Mouse (Mus musculus): ENCODE data around the gene Meiob. TPM values are rescaled to one million over a fixed set of nuclear protein-coding genes. Genes with fewer than 3 reads are reported as not detected.
A peak's percentile ranks its signal among the peaks of the same experiment; 100 is the strongest.

Gene Meiob
- total RNA-seq, 1 experiment = 0.13 TPM

- no peak for DNase-seq (ENCODE audit: low read depth, low spot score)
- H3K9ac ChIP-seq (ENCODE audit: insufficient read depth, low read depth, low read length, poor library complexity, severe bottlenecking) = no peak overlapping the region; the same call in 1 of the 2 replicates
- H3K27ac ChIP-seq (ENCODE audit: insufficient read depth, low read depth, low read length, poor library complexity, severe bottlenecking) = peak overlapping the region; percentile 69; the same call in 1 of the 2 replicates
- peaks cover 8 to 19% of the 10 kb centered on the region in 2 experiments; a peak in 3 of 4 replicates for H3K4me1 ChIP-seq (ENCODE audit: control insufficient read depth in 2 of 2, insufficient read depth in 2 of 2, low read length in 2 of 2, poor library complexity in 1 of 2)
- no peaks in the 10 kb centered on the region for H3K36me3 ChIP-seq (ENCODE audit: control insufficient read depth, insufficient read depth, low read length, poor library complexity, severe bottlenecking)
- TF ChIP-seq ZNF384 (IDR thresholded peaks at IDR 0.05; ENCODE audit: low read depth, low read length) (no peak), CHD2 (IDR thresholded peaks at IDR 0.05; ENCODE audit: low read depth, low read length) (peak; percentile 78), ZC3H11A (IDR thresholded peaks at IDR 0.05; ENCODE audit: borderline replicate concordance, low read depth, low read length) (no peak)
- H3K9me3 ChIP-seq (ENCODE audit: control insufficient read depth, insufficient read depth, low read depth, low read length) = no peaks in the 10 kb centered on the region
- 0 out of 4 replicates have a peak overlapping the region, but pooled peaks of 1 of the 2 experiments have one; percentile 0 for H3K4me3 ChIP-seq (ENCODE audit: insufficient read depth in 1 of 2, low read depth in 1 of 2, low read length in 2 of 2, poor library complexity in 1 of 2, severe bottlenecking in 1 of 2)
- in situ Hi-C loops (cut with MboI; ENCODE audit: low sequenced_read_pairs in 2 of 2, unreplicated experiment in 2 of 2) = no loop called here
Observed at GRCm38 (mm10) chr17:24873695-24874404, 69.8 kb downstream of the Meiob start.

DNA sequence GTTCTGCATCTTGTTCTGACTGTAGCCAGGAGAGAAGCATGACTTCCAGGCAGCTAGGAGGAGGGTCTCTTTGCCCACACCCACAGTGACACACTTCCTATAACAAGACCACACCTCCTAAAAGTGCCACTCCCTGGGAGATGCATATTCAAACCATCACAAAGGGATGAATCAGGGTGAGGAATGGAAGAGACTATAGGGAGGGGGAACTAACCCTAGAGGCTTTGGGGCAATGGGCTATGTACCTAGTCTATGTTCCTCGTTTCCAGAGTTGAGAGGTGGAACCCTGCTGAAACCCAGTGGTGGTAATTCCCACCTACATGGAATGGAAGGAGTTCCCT is 70.3 kb downstream of the Meiob start:
- H3K4me1 ChIP-seq (ENCODE audit: control insufficient read depth in 2 of 2, insufficient read depth in 2 of 2, low read length in 2 of 2, poor library complexity in 1 of 2) = peaks cover 8 to 21% of the 10 kb centered on the region in 2 experiments; a peak in 3 of 4 replicates
- no peak for TF ChIP-seq CHD2 (IDR thresholded peaks at IDR 0.05; ENCODE audit: low read depth, low read length)
- no peak for TF ChIP-seq HCFC1 (IDR thresholded peaks at IDR 0.05; ENCODE audit: borderline replicate concordance, insufficient read depth, low read length)
- no peak for TF ChIP-seq ZNF384 (IDR thresholded peaks at IDR 0.05; ENCODE audit: low read depth, low read length)
- TF ChIP-seq ZC3H11A (IDR thresholded peaks at IDR 0.05; ENCODE audit: borderline replicate concordance, low read depth, low read length) = no peak
- TF ChIP-seq MAFK (IDR thresholded peaks at IDR 0.05; ENCODE audit: insufficient read depth, low read depth, low read length) = no peak
- no peak overlapping the region for H3K9ac ChIP-seq (ENCODE audit: insufficient read depth, low read depth, low read length, poor library complexity, severe bottlenecking)
- no peaks in the 10 kb centered on the region for H3K9me3 ChIP-seq (ENCODE audit: control insufficient read depth, insufficient read depth, low read depth, low read length)
- H3K27ac ChIP-seq (ENCODE audit: insufficient read depth, low read depth, low read length, poor library complexity, severe bottlenecking) = peak overlapping the region; percentile 69; the same call in 1 of the 2 replicates
- H3K4me3 ChIP-seq (ENCODE audit: insufficient read depth in 1 of 2, low read depth in 1 of 2, low read length in 2 of 2, poor library complexity in 1 of 2, severe bottlenecking in 1 of 2) = no peak overlapping the region
- in situ Hi-C loops (cut with MboI; ENCODE audit: low sequenced_read_pairs in 2 of 2, unreplicated experiment in 2 of 2) = no loop called here
- H3K36me3 ChIP-seq (ENCODE audit: control insufficient read depth, insufficient read depth, low read length, poor library complexity, severe bottlenecking) = no peaks in the 10 kb centered on the region
- no peak for DNase-seq (ENCODE audit: low read depth, low spot score)

- H3K4me3 ChIP-seq (ENCODE audit: insufficient read depth in 1 of 2, low read depth in 1 of 2, low read length in 2 of 2, poor library complexity in 1 of 2, severe bottlenecking in 1 of 2) = no peak overlapping the region
- no peak for DNase-seq (ENCODE audit: low read depth, low spot score)
- TF ChIP-seq HCFC1 (IDR thresholded peaks at IDR 0.05; ENCODE audit: borderline replicate concordance, insufficient read depth, low read length) = no peak
- TF ChIP-seq MAFK (IDR thresholded peaks at IDR 0.05; ENCODE audit: insufficient read depth, low read depth, low read length) = no peak
- no peak for TF ChIP-seq CHD2 (IDR thresholded peaks at IDR 0.05; ENCODE audit: low read depth, low read length)
- no peak for TF ChIP-seq ZC3H11A (IDR thresholded peaks at IDR 0.05; ENCODE audit: borderline replicate concordance, low read depth, low read length)
- no peak for TF ChIP-seq ZNF384 (IDR thresholded peaks at IDR 0.05; ENCODE audit: low read depth, low read length)
- H3K9ac ChIP-seq (ENCODE audit: insufficient read depth, low read depth, low read length, poor library complexity, severe bottlenecking) = no peak overlapping the region
- H3K36me3 ChIP-seq (ENCODE audit: control insufficient read depth, insufficient read depth, low read length, poor library complexity, severe bottlenecking) = no peaks in the 10 kb centered on the region
- in situ Hi-C loops (cut with MboI; ENCODE audit: low sequenced_read_pairs in 2 of 2, unreplicated experiment in 2 of 2) = no loop called here
- H3K9me3 ChIP-seq (ENCODE audit: control insufficient read depth, insufficient read depth, low read depth, low read length) = no peaks in the 10 kb centered on the region
- peaks cover 8 to 21% of the 10 kb centered on the region in 2 experiments; a peak in 3 of 4 replicates for H3K4me1 ChIP-seq (ENCODE audit: control insufficient read depth in 2 of 2, insufficient read depth in 2 of 2, low read length in 2 of 2, poor library complexity in 1 of 2)
- H3K27ac ChIP-seq (ENCODE audit: insufficient read depth, low read depth, low read length, poor library complexity, severe bottlenecking) = peak overlapping the region; percentile 33; the same call in 1 of the 2 replicates
Observed at GRCm38 (mm10) chr17:24874989-24875388, 70.9 kb downstream of the Meiob start.

- no peaks in the 10 kb centered on the region for H3K9me3 ChIP-seq (ENCODE audit: control insufficient read depth, insufficient read depth, low read depth, low read length)
- H3K36me3 ChIP-seq (ENCODE audit: control insufficient read depth, insufficient read depth, low read length, poor library complexity, severe bottlenecking) = peaks cover under 1% of the 10 kb centered on the region; the same call in 1 of the 2 replicates
- peaks cover 5 to 26% of the 10 kb centered on the region in 2 experiments; a peak in 2 of 4 replicates for H3K4me1 ChIP-seq (ENCODE audit: control insufficient read depth in 2 of 2, insufficient read depth in 2 of 2, low read length in 2 of 2, poor library complexity in 1 of 2)
- peak overlapping the region; percentile 16 to 33 for H3K4me3 ChIP-seq (ENCODE audit: insufficient read depth in 1 of 2, low read depth in 1 of 2, low read length in 2 of 2, poor library complexity in 1 of 2, severe bottlenecking in 1 of 2)
- H3K9ac ChIP-seq (ENCODE audit: insufficient read depth, low read depth, low read length, poor library complexity, severe bottlenecking) = peak overlapping the region; percentile 67
- in situ Hi-C loops (cut with MboI; ENCODE audit: low sequenced_read_pairs in 2 of 2, unreplicated experiment in 2 of 2) = no loop called here
- DNase-seq (ENCODE audit: low read depth, low spot score) = no peak
- peak overlapping the region; percentile 49; the same call in 1 of the 2 replicates for H3K27ac ChIP-seq (ENCODE audit: insufficient read depth, low read depth, low read length, poor library complexity, severe bottlenecking)
- TF ChIP-seq ZC3H11A (IDR thresholded peaks at IDR 0.05; ENCODE audit: borderline replicate concordance, low read depth, low read length) (no peak), CHD2 (IDR thresholded peaks at IDR 0.05; ENCODE audit: low read depth, low read length) (no peak), ZNF384 (IDR thresholded peaks at IDR 0.05; ENCODE audit: low read depth, low read length) (no peak), MAFK (IDR thresholded peaks at IDR 0.05; ENCODE audit: insufficient read depth, low read depth, low read length) (no peak), HCFC1 (IDR thresholded peaks at IDR 0.05; ENCODE audit: borderline replicate concordance, insufficient read depth, low read length) (no peak)
Observed at GRCm38 (mm10) chr17:24877336-24878116, 73.4 kb downstream of the Meiob start.
